Mouse (Mus musculus) liver, embryonic 13.5 days (tissue): ENCODE results near the gene Ankrd52. TPM values are rescaled to one million over a fixed set of nuclear protein-coding genes. Genes with fewer than 3 reads are reported as not detected.
A peak's percentile ranks its signal among the peaks of the same experiment; 100 is the strongest.
"Not testable (repeated sequence)": the region's sequence is repeated elsewhere in the genome, so short reads cannot be mapped to it uniquely, and the experiment has no call there.

Experiments used
- ATAC-seq: fragments of 200-750 bp; cut with Nextera tagmentation; 2 replicates; pipeline ENCODE4 v1.8.0; 2017; ENCODE audit warnings: low read depth, mild to moderate bottlenecking, moderate number of reproducible peaks, moderate library complexity
- DNase-seq: peaks from one replicate; pipeline ENCODE4 v3.0.0; 2022
- H3K27ac ChIP-seq: fragments of 300-500 bp; sonication (generic); 2 replicates; pipeline ENCODE4 v1.5.1; 2015; ENCODE audit warnings: moderate library complexity, mild to moderate bottlenecking, inconsistent platforms
- H3K27me3 ChIP-seq: fragments of 300-500 bp; sonication (generic); 2 replicates; pipeline ENCODE4 v1.6.1; 2015; ENCODE audit warnings: mild to moderate bottlenecking, inconsistent platforms
- H3K36me3 ChIP-seq: fragments of 300-500 bp; sonication (generic); 2 replicates; pipeline ENCODE4 v1.6.1; 2015; ENCODE audit warnings: mild to moderate bottlenecking, inconsistent platforms
- H3K4me1 ChIP-seq: fragments of 300-500 bp; sonication (generic); replicated peaks from 2 replicates; pipeline ENCODE4 v1.6.1; 2015; ENCODE audit warnings: inconsistent platforms
- H3K4me2 ChIP-seq: fragments of 300-500 bp; sonication (generic); 2 replicates; pipeline ENCODE4 v1.6.1; 2015; ENCODE audit warnings: inconsistent platforms, mild to moderate bottlenecking, moderate library complexity
- H3K4me3 ChIP-seq: fragments of 300-500 bp; sonication (generic); replicated peaks from 2 replicates; pipeline ENCODE4 v1.5.1; 2015; ENCODE audit warnings: mild to moderate bottlenecking, inconsistent platforms
- H3K9ac ChIP-seq: fragments of 300-500 bp; sonication (generic); 2 replicates; pipeline ENCODE4 v1.6.1; 2015; ENCODE audit warnings: mild to moderate bottlenecking, inconsistent platforms
- H3K9me3 ChIP-seq: fragments of 300-500 bp; sonication (generic); replicated peaks from 2 replicates; pipeline ENCODE4 v1.6.1; 2016; ENCODE audit warnings: inconsistent platforms
- WGBS: fragments of 180-500 bp; shearing (Covaris S2); methylation state at CpG from one replicate; pipeline ENCODE4 v1.1.7; 2015; ENCODE audit not compliant: insufficient replicate concordance; 5-methylcytosine and 5-hydroxymethylcytosine counted together
- polyA plus RNA-seq: library from polyadenylated mRNA; unstranded; fragments of >200 nt; fragmentation: Nextera tagmentation; extraction: Ambion mirVana; gene quantifications from 2 replicates; pipeline ENCODE4 v1.2.1, GENCODE M21; 2015

Ankrd52 gene
- 5.0 and 5.1 TPM in 2 replicates for polyA plus RNA-seq

DNA sequence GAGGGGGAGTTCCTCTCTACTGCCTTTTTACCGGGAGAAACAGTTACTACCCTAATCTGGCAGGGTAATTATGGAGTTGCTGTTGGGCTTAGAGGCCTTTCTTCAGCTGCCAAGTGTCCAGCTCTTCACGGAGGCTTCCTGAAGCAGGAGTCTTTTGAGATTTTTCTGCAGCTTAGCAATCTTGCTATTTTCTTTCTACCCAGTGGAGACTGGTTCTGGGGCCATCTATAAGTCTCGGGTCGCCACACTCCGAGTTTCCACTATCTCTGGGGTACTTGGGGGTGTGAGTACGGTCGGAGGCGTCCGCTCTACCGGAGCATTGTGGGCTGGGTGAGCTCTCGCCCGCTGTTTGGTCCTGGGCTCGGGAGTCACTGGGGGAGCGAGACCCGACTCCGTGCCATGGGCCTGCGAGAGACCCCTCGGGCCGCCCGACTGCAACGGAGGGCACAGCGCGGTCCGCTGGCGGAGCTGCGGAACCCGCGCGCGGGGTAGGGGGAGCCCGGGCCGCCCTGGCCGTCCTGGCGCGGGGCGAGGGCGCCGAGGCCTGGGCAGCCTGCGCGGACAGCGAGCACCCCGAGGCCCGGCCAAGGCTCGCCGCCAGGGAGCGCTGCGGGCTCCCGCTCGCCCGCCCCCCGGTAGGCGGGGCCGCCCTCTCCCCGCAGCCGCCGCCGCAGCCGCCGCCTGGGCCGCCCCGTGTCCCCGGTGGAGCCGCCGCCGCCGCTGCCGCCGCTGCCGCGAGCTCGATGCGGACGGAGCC, at the start of gene Ankrd52:
Gene Ankrd52 (plus strand): TSS at position 661 of the 757 bp plus-strand sequence.
- under 1% methylated on average over 51 of the region's 73 CpGs for WGBS
- Histone ChIP-seq H3K9me3 (no peaks in the 10 kb centered on the region), H3K4me1 (peaks cover 44% of the 10 kb centered on the region), H3K4me2 (peak within 1 kb of the TSS; percentile 97), H3K36me3 (peaks cover 31% of the 10 kb centered on the region), H3K27me3 (no peaks in the 10 kb centered on the region), H3K27ac (peak within 1 kb of the TSS; percentile 84), H3K9ac (peak within 1 kb of the TSS; percentile 94), H3K4me3 (peak within 1 kb of the TSS; percentile 87)
- DNase-seq (peak; percentile 76), ATAC-seq (peak; percentile 93)

DNA sequence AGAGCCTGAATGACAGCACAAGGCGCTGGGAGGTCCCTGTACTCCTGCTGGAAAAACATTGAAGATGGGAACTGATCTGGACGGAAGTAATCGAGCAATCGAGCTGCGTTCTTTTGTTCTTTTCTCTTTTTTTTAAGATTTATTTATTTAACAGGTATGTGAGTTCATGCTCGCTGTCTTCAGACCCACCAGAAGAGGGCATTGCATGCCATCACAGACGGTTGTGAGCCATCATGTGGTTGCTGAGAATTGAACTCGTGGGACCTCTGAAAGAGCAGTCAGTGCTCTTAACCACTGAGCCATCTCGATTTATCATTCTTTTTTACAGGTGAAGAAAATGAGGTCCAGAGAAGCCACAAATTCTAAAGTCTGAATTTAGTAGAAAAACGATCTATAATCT, 49.3 kb upstream of the Ankrd52 start:
- no peaks in the 10 kb centered on the region for H3K27me3 ChIP-seq
- H3K4me2 ChIP-seq = no peak overlapping the region
- no peak overlapping the region for H3K27ac ChIP-seq
- no peak overlapping the region for H3K4me3 ChIP-seq
- DNase-seq (no peak), ATAC-seq (no peak)
- H3K36me3 ChIP-seq = peaks cover 34% of the 10 kb centered on the region
- WGBS = 74% methylated on average over 10 of the region's 10 CpGs
- H3K9ac ChIP-seq = no peak overlapping the region
- H3K9me3 ChIP-seq = no peaks in the 10 kb centered on the region
- H3K4me1 ChIP-seq = peaks cover 25% of the 10 kb centered on the region

DNA sequence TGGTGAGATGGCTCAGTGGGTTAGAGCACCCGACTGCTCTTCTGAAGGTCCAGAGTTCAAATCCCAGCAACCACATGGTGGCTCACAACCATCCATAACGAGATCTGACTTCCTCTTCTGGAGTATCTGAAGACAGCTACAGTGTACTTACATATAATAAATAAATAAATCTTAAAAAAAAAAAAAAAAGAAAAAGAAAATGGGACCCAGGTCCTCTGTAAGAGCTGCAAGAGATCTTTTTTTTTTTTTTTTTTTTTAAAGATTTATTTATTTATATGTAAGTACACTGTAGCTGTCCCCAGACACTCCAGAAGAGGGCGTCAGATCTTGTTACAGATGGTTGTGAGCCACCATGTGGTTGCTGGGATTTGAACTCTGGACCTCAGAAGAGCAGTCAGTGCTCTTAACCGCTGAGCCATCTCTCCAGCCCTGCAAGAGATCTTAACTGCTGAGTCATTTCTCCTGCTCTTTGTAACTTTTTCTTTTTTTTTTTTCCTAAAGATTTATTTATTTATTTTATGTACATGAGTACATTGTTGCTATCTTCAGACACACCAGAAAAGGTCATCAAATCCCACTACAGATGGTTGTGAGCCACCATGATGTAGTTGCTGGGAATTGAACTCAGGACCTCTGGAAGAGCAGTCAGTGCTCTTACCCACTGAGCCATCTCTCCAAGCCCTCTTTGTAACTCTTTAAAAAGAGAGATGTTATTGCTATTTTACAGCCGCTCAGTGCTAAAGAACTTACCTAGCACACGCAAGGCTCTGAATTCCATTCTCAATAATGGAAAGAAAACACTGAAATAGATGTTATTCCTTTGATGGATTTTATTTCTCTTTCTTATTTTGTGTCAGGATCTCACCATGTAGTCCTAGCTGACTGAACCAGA, 44.3 kb upstream of the Ankrd52 start:
- H3K4me3 ChIP-seq, H3K27me3 ChIP-seq, DNase-seq, H3K27ac ChIP-seq, H3K4me2 ChIP-seq, H3K9me3 ChIP-seq, ATAC-seq, H3K9ac ChIP-seq: not testable (repeated sequence)
- H3K36me3 ChIP-seq = peaks cover 12% of the 10 kb centered on the region
- peaks cover 43% of the 10 kb centered on the region for H3K4me1 ChIP-seq
- 62% methylated on average over 6 of the region's 6 CpGs for WGBS

DNA sequence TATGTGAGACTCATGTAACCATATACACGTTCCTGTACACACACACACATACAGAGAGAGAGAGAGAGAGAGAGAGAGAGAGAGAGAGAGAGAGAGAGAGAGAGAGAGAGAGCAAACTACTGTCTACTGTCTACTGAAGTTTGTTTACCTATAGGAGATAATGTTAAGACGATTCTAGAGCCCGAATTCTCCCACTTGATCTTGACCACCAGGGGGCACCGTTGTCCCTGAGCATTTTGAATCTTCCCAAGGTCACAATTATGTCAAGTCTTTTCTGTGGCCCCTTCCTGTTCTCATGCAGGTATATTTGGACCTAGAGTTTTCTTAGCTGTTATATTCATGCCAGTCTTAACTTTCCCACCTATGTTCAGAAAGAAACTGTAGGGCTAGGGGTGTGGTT, 41.3 kb upstream of the Ankrd52 start:
- WGBS = 2% methylated on average over 4 of the region's 4 CpGs

DNA sequence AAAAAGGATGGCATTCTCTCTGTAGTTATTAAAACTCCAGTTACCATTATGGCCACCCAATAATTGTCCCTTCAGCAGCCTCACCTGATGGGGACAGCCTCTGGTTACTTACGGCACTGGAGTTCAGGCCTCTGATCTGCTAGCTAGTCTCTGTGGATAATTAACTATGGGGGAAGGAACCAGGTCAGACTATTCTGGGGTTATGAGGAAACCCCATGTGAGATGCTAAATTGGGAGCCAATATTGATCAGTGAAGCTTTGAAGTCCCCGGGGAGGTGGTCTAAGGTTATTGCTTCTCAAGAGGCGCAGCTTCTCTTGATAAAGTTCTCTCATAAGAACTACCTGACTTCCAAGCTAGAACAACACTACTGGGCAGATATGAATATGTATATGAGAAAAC, 40.7 kb upstream of the Ankrd52 start:
- Histone ChIP-seq H3K4me2 (peak overlapping the region; percentile 87), H3K9ac (peak overlapping the region; percentile 75), H3K36me3 (peaks cover 10% of the 10 kb centered on the region), H3K4me3 (peak overlapping the region; percentile 90), H3K27me3 (no peaks in the 10 kb centered on the region), H3K27ac (peak overlapping the region; percentile 98), H3K4me1 (peaks cover 75% of the 10 kb centered on the region), H3K9me3 (no peaks in the 10 kb centered on the region)
- 63% methylated on average over 3 of the region's 3 CpGs for WGBS
- ATAC-seq = no peak
- no peak for DNase-seq

More for the DNA sequence above, 41.3 kb upstream of the Ankrd52 start:
- H3K4me2 ChIP-seq = peak overlapping the region; percentile 87
- H3K27me3 ChIP-seq = no peaks in the 10 kb centered on the region
- H3K9ac ChIP-seq = peak overlapping the region; percentile 75
- ATAC-seq (no peak), DNase-seq (peak; percentile 79)
- H3K4me1 ChIP-seq = peaks cover 69% of the 10 kb centered on the region
- peak overlapping the region; percentile 98 for H3K27ac ChIP-seq
- peaks cover 7% of the 10 kb centered on the region for H3K36me3 ChIP-seq
- no peaks in the 10 kb centered on the region for H3K9me3 ChIP-seq
- H3K4me3 ChIP-seq = no peak overlapping the region

DNA sequence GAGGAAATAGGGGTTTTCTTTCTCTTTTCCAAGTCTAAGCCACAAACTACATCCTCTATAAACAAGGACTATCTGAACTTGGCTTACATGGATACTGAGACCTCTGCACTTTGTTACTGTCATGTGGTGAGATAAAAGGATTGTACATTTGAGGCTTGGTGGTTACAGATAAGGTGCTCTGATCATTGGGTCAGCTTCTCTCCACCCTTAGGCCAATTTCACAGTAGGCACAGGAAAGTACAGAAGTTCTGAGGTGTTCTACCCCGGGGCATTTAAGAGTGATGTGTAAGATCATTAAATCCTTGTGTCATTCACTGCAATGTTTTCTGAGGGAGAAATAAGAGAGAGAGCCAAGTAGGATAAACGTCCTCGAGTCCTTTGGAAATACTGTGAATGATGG, 40.3 kb upstream of the Ankrd52 start:
- Histone ChIP-seq H3K4me1 (peaks cover 75% of the 10 kb centered on the region), H3K4me3 (peak overlapping the region; percentile 90), H3K9ac (peak overlapping the region; percentile 75), H3K36me3 (peaks cover 14% of the 10 kb centered on the region), H3K27me3 (no peaks in the 10 kb centered on the region), H3K9me3 (no peaks in the 10 kb centered on the region), H3K27ac (peak overlapping the region; percentile 98), H3K4me2 (peak overlapping the region; percentile 87)
- 23% methylated on average over 3 of the region's 3 CpGs for WGBS
- DNase-seq = peak; percentile 45
- ATAC-seq = peak; percentile 56

DNA sequence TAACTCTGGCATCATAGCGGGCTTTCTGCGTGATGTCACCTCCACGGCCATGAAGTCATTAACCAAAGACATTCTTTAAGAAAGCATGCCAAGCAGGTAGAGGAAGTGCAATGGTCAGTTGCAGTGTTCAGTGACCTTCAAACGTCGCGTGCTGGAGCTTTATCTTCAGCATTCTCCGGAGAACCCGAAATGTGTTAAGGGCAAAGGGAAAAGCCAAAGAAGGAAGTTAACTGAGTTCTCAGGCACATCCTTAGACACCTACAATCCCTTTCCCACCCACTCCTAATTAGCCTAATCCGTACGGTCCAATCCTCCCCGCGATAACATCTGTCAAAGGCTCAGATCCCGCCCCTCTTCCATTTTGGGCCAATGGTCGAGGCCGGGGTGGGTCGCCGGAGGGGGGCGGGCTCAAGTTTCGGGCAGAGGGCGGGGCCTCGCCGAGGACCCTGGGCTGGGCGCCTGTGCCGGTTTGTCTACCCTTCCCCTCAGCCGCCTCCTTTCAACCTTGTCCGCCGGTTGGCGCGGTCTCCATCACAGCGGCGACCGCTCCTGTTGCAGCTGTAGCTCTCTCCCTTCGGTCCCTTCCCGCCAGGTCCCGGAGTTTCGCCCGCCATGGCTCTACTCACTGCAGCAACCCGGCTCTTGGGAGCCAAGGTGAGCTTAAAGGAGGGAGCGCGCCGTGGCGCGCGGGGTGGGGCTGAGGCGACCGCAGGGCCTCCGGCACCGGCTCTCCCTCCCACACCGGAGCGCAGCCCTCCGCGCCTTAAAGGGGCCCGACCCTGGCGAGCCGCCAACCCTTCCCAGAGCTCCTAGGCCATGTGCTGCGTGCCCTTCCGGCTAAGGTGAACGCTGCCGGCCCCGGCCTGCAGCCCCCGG, 39.4 kb upstream of the Ankrd52 start, which contains the start of gene Cs:
Gene Cs (plus strand): TSS at position 429 of the 876 bp plus-strand sequence.
- H3K27ac ChIP-seq = peak within 1 kb of the TSS; percentile 98
- peak within 1 kb of the TSS; percentile 90 for H3K4me3 ChIP-seq
- peak within 1 kb of the TSS; percentile 87 for H3K4me2 ChIP-seq
- no peaks in the 10 kb centered on the region for H3K9me3 ChIP-seq
- 1% methylated on average over 59 of the region's 61 CpGs for WGBS
- H3K9ac ChIP-seq = peak within 1 kb of the TSS; percentile 93
- ATAC-seq (peak; percentile 91), DNase-seq (peak; percentile 92)
- peaks cover 20% of the 10 kb centered on the region for H3K36me3 ChIP-seq
- H3K4me1 ChIP-seq = peaks cover 79% of the 10 kb centered on the region
- no peaks in the 10 kb centered on the region for H3K27me3 ChIP-seq

DNA sequence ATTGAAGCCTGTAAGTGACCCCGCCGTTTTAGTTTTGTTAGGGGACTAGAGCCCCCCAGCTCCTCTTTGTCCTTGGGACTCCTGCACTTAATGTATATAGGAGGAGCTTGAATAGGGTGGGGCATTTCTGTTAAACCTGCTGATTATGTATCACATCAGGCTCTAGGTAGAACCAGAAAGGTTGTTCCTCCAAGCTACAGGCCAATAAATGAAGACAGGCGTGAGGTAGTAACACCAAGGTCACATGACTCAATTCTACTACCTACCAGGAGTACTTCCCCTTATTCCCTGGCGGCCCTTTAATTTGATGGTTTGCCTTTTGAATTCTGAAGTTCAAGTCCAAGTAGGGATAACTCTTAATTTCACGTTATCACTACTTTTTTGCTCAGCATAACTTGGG, 38.5 kb upstream of the Ankrd52 start:
- peak overlapping the region; percentile 98 for H3K27ac ChIP-seq
- no peaks in the 10 kb centered on the region for H3K27me3 ChIP-seq
- DNase-seq (no peak), ATAC-seq (0 out of 2 replicates have a peak, but pooled peaks have one; percentile 3)
- peak overlapping the region; percentile 87 for H3K4me2 ChIP-seq
- no peaks in the 10 kb centered on the region for H3K9me3 ChIP-seq
- H3K9ac ChIP-seq = peak overlapping the region; percentile 93
- H3K4me1 ChIP-seq = peaks cover 83% of the 10 kb centered on the region
- H3K36me3 ChIP-seq = peaks cover 21% of the 10 kb centered on the region
- H3K4me3 ChIP-seq = peak overlapping the region; percentile 90
- 9% methylated on average over 5 of the region's 5 CpGs for WGBS

DNA sequence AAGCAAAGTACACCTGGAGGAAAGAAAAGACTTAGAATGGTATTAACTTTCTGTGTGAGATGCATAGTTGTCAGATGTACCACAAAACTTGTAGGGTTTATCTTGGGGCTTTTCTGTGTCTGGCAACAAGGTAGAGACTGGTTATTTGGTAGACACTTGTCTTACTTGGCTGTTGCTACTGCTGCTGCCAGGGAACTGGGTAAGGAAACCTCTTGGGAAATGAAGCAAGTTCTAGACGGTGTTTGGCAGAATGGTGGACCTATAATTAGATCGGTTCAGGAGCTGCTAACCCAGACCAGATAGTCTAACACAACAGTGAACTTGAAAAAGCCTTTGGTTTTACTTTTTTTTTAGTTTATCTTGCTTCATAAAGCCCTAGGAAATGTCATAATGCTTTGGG, 38.0 kb upstream of the Ankrd52 start:
- no peaks in the 10 kb centered on the region for H3K9me3 ChIP-seq
- H3K27me3 ChIP-seq = no peaks in the 10 kb centered on the region
- H3K4me2 ChIP-seq = peak overlapping the region; percentile 87
- peak overlapping the region; percentile 90 for H3K4me3 ChIP-seq
- DNase-seq = no peak
- WGBS = 56% methylated on average over 2 of the region's 2 CpGs
- H3K4me1 ChIP-seq = peaks cover 89% of the 10 kb centered on the region
- H3K9ac ChIP-seq = peak overlapping the region; percentile 93
- peaks cover 21% of the 10 kb centered on the region for H3K36me3 ChIP-seq
- no peak for ATAC-seq
- peak overlapping the region; percentile 98 for H3K27ac ChIP-seq

DNA sequence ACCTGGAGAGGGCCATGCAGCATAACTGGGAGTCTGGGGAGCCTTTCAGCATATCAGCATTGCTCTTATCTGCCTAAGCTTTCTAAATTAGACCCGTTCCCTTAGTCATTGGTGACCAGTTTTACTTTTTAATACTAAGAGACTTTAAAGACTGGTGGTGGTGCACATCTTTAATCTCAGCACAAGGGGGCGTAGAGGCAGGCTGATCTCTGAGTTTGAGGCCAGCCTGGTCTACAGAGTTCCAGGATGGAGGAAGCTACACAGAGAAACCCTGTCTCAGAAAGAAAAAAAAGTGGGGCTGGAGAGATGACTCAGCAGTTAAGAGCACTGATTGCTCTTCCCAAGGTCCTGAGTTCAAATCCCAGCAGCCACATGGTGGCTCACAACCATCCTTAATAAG, 36.7 kb upstream of the Ankrd52 start:
- WGBS = 30% methylated on average over 2 of the region's 2 CpGs
- Histone ChIP-seq H3K9ac (0 out of 2 replicates have a peak overlapping the region, but pooled peaks have one; percentile 93), H3K4me2 (peak overlapping the region; percentile 87), H3K27ac (peak overlapping the region; percentile 98), H3K4me3 (peak overlapping the region; percentile 90; the same call in 1 of the 2 replicates), H3K4me1 (peaks cover 90% of the 10 kb centered on the region), H3K9me3 (no peaks in the 10 kb centered on the region), H3K27me3 (no peaks in the 10 kb centered on the region), H3K36me3 (peaks cover 21% of the 10 kb centered on the region)
- ATAC-seq (no peak), DNase-seq (no peak)
